Mouse (Mus musculus) ZHBTc4 (cell line): ENCODE measurements at regions not wholly inside any gene's neighbourhood (a gene's known extent, or its start where the extent isn't known, plus 50 kb on each side); places are given as distances from the start of the nearest gene placed in this dataset.

Source experiments
- DNase-seq: peaks from one replicate; pipeline ENCODE4 v3.0.0-alpha.2; 2011; ENCODE audit warnings: low read depth, low spot score

DNA sequence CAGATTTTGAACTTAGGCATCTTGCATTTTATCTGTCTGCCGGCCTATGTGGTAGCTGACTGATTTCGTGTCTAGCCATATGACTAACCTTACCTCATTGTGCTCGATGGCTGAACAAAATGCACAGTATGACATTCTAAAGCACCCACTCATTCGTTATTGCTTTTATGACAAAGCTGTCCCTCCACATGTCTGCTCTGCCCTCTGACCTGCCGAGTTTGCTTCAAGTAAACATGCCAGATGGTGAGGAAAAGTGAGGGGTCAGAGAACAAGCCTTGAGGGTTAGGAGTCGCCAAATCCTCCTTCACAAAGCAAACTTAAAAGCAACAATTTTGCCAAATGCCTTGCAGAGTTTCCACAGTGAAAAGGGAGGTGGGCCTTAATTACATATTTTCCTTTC, 196.0 kb upstream of the Elavl2 start:
- no peak for DNase-seq

- DNase-seq, result no peak
These were observed 195.2 kb upstream of the Elavl2 start for GRCm38 (mm10) chr4:91595766-91596165.

- DNase-seq, result no peak
These were observed 189.2 kb upstream of the Elavl2 start for GRCm38 (mm10) chr4:91589779-91590178.

GRCm38 (mm10) chr4:91587541-91588059, 187.0 kb upstream of the Elavl2 start:
- DNase-seq, result no peak

DNA sequence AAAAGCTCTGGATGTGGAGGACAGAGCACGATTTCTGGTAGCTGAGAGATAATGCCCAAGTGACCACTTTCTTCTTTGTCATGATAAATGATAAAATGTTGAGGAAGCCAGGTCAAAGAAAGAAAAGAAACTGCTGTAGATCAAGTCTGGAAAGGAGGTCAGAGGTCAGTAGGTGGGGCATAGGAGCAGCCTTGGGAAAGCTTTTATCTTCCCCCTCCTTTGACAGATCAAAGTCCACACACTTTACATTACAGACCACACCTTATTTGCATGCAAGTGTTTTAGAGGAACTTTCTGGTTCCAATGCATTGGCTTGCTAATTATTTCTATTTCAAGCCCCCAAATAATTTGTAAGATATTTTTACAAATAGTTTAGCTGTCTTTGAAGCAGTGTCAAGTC, 182.4 kb upstream of the Elavl2 start:
- peak; percentile 76 for DNase-seq

GRCm38 (mm10) chr4:91557452-91557851, 156.9 kb upstream of the Elavl2 start:
- no peak for DNase-seq

GRCm38 (mm10) chr4:91556959-91557358, 156.4 kb upstream of the Elavl2 start:
- DNase-seq, result no peak

- no peak for DNase-seq
These were observed 123.8 kb upstream of the Elavl2 start for GRCm38 (mm10) chr4:91524367-91524766.

GRCm38 (mm10) chr4:91511543-91511942, 111.0 kb upstream of the Elavl2 start:
- no peak for DNase-seq

DNA sequence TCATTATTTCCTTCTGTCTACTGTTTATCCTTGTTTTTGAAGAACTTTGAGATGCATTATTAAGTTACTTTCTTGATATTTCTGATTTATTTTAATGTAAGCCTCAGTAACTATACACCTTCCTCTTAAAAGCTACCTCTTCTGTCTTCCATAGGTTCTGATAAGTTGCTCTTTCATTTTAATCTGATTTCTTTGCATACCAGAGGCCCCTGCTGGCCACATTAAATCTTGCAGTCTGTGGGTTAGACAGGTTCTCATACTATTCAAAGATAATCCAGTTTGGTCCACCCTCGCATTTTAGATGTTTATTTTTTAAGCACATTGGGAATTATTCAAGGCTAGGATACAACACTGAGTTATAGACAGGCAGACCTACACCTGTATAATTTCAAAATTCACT, 109.4 kb upstream of the Elavl2 start:
- DNase-seq, result no peak

- DNase-seq, result no peak
These were observed 102.7 kb upstream of the Elavl2 start for GRCm38 (mm10) chr4:91503273-91503672.

GRCm38 (mm10) chr4:91481863-91482475, 81.4 kb upstream of the Elavl2 start:
- DNase-seq, result no peak
